Mouse (Mus musculus): ENCODE measurements at regions not wholly inside any gene's neighbourhood (a gene's known extent, or its start where the extent isn't known, plus 50 kb on each side); places are given as distances from the start of the nearest gene placed in this dataset.

DNA sequence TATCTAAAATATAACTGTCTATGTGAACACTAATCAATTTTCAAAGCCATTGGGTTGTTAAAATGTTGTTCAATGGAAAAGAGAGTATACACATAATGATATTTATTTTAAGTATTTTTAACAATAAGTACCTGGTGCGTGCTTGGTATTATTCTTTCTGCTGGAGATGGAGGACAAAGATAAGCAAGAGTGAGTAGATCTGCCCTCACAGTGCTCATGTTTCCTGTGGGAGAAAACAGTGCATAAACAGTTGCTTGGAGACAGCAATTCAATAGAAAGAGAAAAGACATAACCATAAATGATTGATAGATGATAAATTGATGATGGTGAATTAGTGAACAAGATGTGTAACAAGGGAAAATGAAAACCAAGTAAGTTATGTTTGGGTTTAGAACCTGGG is 384.4 kb upstream of the Cblb start:
- no peak for TF ChIP-seq POLR2A (IDR thresholded peaks at IDR 0.05; ENCODE audit: borderline replicate concordance, insufficient read depth, low read length)
- no peak for TF ChIP-seq CTCF (IDR thresholded peaks at IDR 0.05; ENCODE audit: borderline replicate concordance, insufficient read depth, low read depth, low read length)

Measured in cerebellum, adult 2 months (tissue).